Mouse (Mus musculus): ENCODE data around the gene Sdccag8.

Sdccag8 gene

DNA sequence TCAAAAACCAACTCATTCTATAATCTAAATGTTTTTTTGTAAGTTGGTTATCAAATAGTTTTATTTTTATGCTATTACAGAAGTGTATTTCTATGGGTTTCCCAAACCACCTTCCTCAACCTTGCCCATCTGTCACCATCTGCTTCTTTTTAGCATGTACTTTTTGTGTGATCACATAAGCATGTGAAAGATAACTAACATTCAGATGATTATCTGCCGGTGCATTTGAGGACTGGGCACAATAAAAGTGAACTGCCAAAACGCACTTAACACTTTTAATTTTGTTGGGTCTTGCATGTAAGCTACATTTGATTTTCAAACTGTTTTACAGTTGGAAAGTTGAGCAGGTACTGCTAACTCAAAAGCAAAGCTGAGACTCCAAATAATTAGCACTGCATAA lies 240.4 kb downstream of the Sdccag8 start:
- DNase-seq (ENCODE audit: low read depth): no peak

DNA sequence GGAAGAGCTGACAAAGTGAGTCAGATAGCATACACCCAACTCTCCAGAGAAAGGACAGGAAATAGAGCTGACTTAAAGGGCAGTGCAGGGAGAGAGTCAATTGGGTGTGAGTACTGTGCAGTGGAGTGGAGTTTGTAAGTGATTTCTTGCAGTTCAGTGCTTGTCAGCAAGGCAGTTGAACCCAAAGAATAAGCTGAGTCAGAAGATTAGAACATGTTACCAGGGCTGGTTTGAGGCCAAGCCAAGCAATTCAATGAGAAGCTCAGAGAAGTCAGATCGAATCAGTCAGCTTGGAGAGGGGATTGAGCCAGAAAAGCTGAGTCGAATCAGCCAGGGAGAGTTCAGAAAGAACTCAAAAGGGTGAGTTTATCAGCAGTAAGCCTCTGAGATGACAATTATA lies 247.3 kb downstream of the Sdccag8 start:
- peak; percentile 45 for DNase-seq (ENCODE audit: low read depth)

DNA sequence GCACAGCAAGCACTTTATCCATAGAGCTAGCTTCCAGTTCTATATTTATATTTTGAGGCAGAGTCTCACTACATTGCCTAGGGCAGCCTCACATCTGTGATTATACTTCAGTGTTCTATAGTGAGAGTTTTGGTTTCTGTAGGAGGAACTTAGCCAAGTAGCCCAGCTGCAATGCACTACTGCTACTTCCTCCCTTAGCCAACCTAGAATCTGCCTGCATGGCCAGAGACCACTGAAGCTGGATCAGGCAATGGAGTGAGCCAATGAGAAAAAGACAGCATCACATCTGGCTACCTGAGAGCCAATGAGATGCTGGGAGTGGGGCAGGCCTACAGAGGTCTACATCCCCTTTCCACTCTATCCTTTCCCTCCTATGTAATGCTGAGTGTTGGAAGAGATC lies 251.3 kb downstream of the Sdccag8 start:
- no peak for DNase-seq (ENCODE audit: low read depth)

DNA sequence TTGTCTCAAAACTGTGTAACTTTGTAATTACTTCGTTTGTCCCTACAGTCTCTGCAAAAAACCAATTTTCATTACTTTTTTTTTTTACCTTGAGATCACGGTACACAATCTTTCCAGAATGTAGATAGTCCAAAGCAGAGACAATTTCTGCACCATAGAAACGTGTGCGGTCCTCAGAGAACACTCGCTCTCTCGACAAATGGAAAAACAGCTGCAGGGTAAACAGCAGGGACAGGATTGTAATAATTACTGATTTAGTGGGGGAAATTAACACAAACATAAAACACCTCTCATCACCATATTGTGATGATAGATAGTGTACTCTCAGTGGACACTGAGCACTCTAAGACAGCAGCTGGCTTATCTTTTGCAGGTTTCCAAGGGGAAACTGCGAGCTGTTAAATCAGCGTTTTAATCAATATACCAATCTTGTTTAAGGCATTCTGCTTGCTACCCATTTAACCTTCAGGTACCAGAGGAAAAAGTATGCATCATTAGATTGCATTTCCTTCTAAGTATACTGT lies 252.7 kb downstream of the Sdccag8 start:
- no peak for DNase-seq (ENCODE audit: low read depth)

DNA sequence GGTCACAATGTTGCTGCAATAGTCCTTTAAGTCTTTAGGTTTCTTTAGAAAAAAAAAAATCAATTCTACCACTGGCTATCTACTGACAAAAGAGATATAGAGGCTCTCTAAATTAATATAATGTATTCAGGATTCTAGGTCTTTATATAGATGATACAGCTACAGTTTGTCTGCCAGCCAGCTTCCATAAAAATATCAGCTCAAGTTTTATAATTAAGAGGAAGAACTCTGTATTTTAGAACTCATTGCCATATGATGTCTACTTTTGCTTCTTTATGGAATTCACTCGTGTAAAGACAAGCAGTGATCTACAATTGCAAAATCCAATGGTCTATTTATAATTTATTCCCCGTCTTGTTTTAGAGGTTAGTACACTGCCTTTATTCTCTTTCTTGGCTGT lies 254.7 kb downstream of the Sdccag8 start:
- no peak for DNase-seq (ENCODE audit: low read depth)
